7 mouse cellular contexts compared by ENCODE assay signal in genomic region chr3:135280669-135281415, GRCm38 (mm10). TPM values are rescaled to one million over a fixed set of nuclear protein-coding genes. Genes with fewer than 3 reads are reported as not detected.
DNase-seq lines count a peak whose midpoint lies in the region; ATAC-seq lines count a peak whose summit lies in the region.

Gene Bdh2 (plus strand): TSS chr3:135281221.

- DNase-seq in adrenal gland, adult (ENCODE audit: inconsistent age in 2 of 2, low spot score in 1 of 2), result peak; percentile 57 to 90
- DNase-seq in embryo, embryonic 10.5 days (ENCODE audit: low spot score), result peak; percentile 98
- DNase-seq in gastrocnemius, postnatal 25 days, result peak; percentile 73
- DNase-seq in left cerebral cortex, adult 9 months (ENCODE audit: low spot score in 2 of 2), result peak; percentile 26 to 89
- peak; percentile 65 to 67 for DNase-seq in right cerebral cortex, postnatal 36 days (ENCODE audit: low spot score in 2 of 2)

- peak; percentile 92 for ATAC-seq in inflammation-experienced regulatory T-cells, adult 6 months
- ATAC-seq in megakaryocyte-erythroid progenitor cell, adult 5-6 weeks (replicated peaks; ENCODE audit: low FRiP score, low TSS enrichment, poor library complexity, severe bottlenecking), result peak; percentile 92

RNA-seq across cellular contexts. Expression of gene Bdh2, which starts in this region (rescaled TPM):
- 1 to 10 TPM; 2.3 to 3.1 TPM for total RNA-seq in gastrocnemius, postnatal 25 days (2021)
- under 1 TPM in 1 of 3 experiments, not detected in 2; 0.77 TPM for polyA plus RNA-seq in inflammation-experienced regulatory T-cells, adult 6 months (2017; shearing (Covaris generic))
- total RNA-seq in megakaryocyte-erythroid progenitor cell, adult 5-6 weeks (2014; fragmentation: Nextera tagmentation), result not detected in 2 replicates
- total RNA-seq in megakaryocyte-erythroid progenitor cell, adult 5-6 weeks (2017), result not detected in 2 replicates

Comparison
In these comparisons a context has a peak if more than half of its experiments do, and no peak if none do; other contexts are left out.
1. Peak in every context shown above with its lines: DNase-seq and ATAC-seq.
2. Peak in ATAC-seq in inflammation-experienced regulatory T-cells, adult 6 months; RNA of the gene not detected or under 1 TPM.
3. Peak in ATAC-seq in megakaryocyte-erythroid progenitor cell, adult 5-6 weeks; RNA of the gene not detected or under 1 TPM.